Mouse (Mus musculus): ENCODE measurements around the gene Psmb6. TPM values are rescaled to one million over a fixed set of nuclear protein-coding genes. Genes with fewer than 3 reads are reported as not detected.
A peak's percentile ranks its signal among the peaks of the same experiment; 100 is the strongest.

Gene Psmb6
- 385 and 389 TPM in 2 replicates for polyA plus RNA-seq (2012; rRNA removed)

- H3K36me3 ChIP-seq (ENCODE audit: control insufficient read depth, insufficient read depth, low read length), result no peaks in the 10 kb centered on the region
- no peaks in the 10 kb centered on the region for H3K27me3 ChIP-seq (ENCODE audit: control insufficient read depth, insufficient read depth, low read length)
- H3K27ac ChIP-seq (ENCODE audit: control insufficient read depth, insufficient read depth, low read depth, low read length), result peak within 1 kb of the TSS; percentile 68; the same call in 1 of the 2 replicates
- peaks cover 7% of the 10 kb centered on the region for H3K4me1 ChIP-seq (ENCODE audit: control insufficient read depth, insufficient read depth, low read length)
- no peak for TF ChIP-seq CTCF (IDR thresholded peaks at IDR 0.05; ENCODE audit: control insufficient read depth, insufficient read depth, insufficient replicate concordance, low read depth, low read length)
- TF ChIP-seq POLR2A (IDR thresholded peaks at IDR 0.05; ENCODE audit: control insufficient read depth, low read depth, low read length), result peak; percentile 86
- H3K4me3 ChIP-seq (ENCODE audit: control insufficient read depth, low read depth, low read length), result peak within 1 kb of the TSS; percentile 91
These were observed at the start of gene Psmb6 for GRCm38 (mm10) chr11:70525184-70525678. Psmb6 (plus strand) TSS chr11:70525367.

GRCm38 (mm10) chr11:70485498-70485897 lies 39.7 kb upstream of the Psmb6 start:
- no peak overlapping the region for H3K27ac ChIP-seq (ENCODE audit: control insufficient read depth, insufficient read depth, low read depth, low read length)
- no peaks in the 10 kb centered on the region for H3K4me1 ChIP-seq (ENCODE audit: control insufficient read depth, insufficient read depth, low read length)
- H3K27me3 ChIP-seq (ENCODE audit: control insufficient read depth, insufficient read depth, low read length), result no peaks in the 10 kb centered on the region
- H3K4me3 ChIP-seq (ENCODE audit: control insufficient read depth, low read depth, low read length), result no peak overlapping the region
- no peaks in the 10 kb centered on the region for H3K36me3 ChIP-seq (ENCODE audit: control insufficient read depth, insufficient read depth, low read length)
- TF ChIP-seq POLR2A (IDR thresholded peaks at IDR 0.05; ENCODE audit: control insufficient read depth, low read depth, low read length) (no peak), CTCF (IDR thresholded peaks at IDR 0.05; ENCODE audit: control insufficient read depth, insufficient read depth, insufficient replicate concordance, low read depth, low read length) (no peak)

- H3K4me3 ChIP-seq (ENCODE audit: control insufficient read depth, low read depth, low read length), result no peak overlapping the region
- H3K27me3 ChIP-seq (ENCODE audit: control insufficient read depth, insufficient read depth, low read length), result no peaks in the 10 kb centered on the region
- no peaks in the 10 kb centered on the region for H3K4me1 ChIP-seq (ENCODE audit: control insufficient read depth, insufficient read depth, low read length)
- TF ChIP-seq CTCF (IDR thresholded peaks at IDR 0.05; ENCODE audit: control insufficient read depth, insufficient read depth, insufficient replicate concordance, low read depth, low read length), result no peak
- TF ChIP-seq POLR2A (IDR thresholded peaks at IDR 0.05; ENCODE audit: control insufficient read depth, low read depth, low read length), result no peak
- H3K36me3 ChIP-seq (ENCODE audit: control insufficient read depth, insufficient read depth, low read length), result no peaks in the 10 kb centered on the region
- no peak overlapping the region for H3K27ac ChIP-seq (ENCODE audit: control insufficient read depth, insufficient read depth, low read depth, low read length)
These were observed 37.4 kb upstream of the Psmb6 start for GRCm38 (mm10) chr11:70487816-70488215.

GRCm38 (mm10) chr11:70489138-70489537 lies 36.0 kb upstream of the Psmb6 start:
- TF ChIP-seq CTCF (IDR thresholded peaks at IDR 0.05; ENCODE audit: control insufficient read depth, insufficient read depth, insufficient replicate concordance, low read depth, low read length) (no peak), POLR2A (IDR thresholded peaks at IDR 0.05; ENCODE audit: control insufficient read depth, low read depth, low read length) (no peak)
- Histone ChIP-seq H3K4me3 (ENCODE audit: control insufficient read depth, low read depth, low read length) (no peak overlapping the region), H3K27me3 (ENCODE audit: control insufficient read depth, insufficient read depth, low read length) (no peaks in the 10 kb centered on the region), H3K36me3 (ENCODE audit: control insufficient read depth, insufficient read depth, low read length) (no peaks in the 10 kb centered on the region), H3K4me1 (ENCODE audit: control insufficient read depth, insufficient read depth, low read length) (no peaks in the 10 kb centered on the region), H3K27ac (ENCODE audit: control insufficient read depth, insufficient read depth, low read depth, low read length) (peak overlapping the region; percentile 68)

- Histone ChIP-seq H3K27me3 (ENCODE audit: control insufficient read depth, insufficient read depth, low read length) (no peaks in the 10 kb centered on the region), H3K4me1 (ENCODE audit: control insufficient read depth, insufficient read depth, low read length) (no peaks in the 10 kb centered on the region), H3K27ac (ENCODE audit: control insufficient read depth, insufficient read depth, low read depth, low read length) (peak overlapping the region; percentile 68), H3K36me3 (ENCODE audit: control insufficient read depth, insufficient read depth, low read length) (no peaks in the 10 kb centered on the region), H3K4me3 (ENCODE audit: control insufficient read depth, low read depth, low read length) (no peak overlapping the region)
- no peak for TF ChIP-seq CTCF (IDR thresholded peaks at IDR 0.05; ENCODE audit: control insufficient read depth, insufficient read depth, insufficient replicate concordance, low read depth, low read length)
- no peak for TF ChIP-seq POLR2A (IDR thresholded peaks at IDR 0.05; ENCODE audit: control insufficient read depth, low read depth, low read length)
These were observed 35.5 kb upstream of the Psmb6 start for GRCm38 (mm10) chr11:70489684-70490083.

GRCm38 (mm10) chr11:70499566-70500475 lies 25.3 kb upstream of the Psmb6 start:
- Histone ChIP-seq H3K27me3 (ENCODE audit: control insufficient read depth, insufficient read depth, low read length) (no peaks in the 10 kb centered on the region), H3K4me3 (ENCODE audit: control insufficient read depth, low read depth, low read length) (no peak overlapping the region), H3K4me1 (ENCODE audit: control insufficient read depth, insufficient read depth, low read length) (no peaks in the 10 kb centered on the region; the same call in 1 of the 2 replicates), H3K27ac (ENCODE audit: control insufficient read depth, insufficient read depth, low read depth, low read length) (no peak overlapping the region), H3K36me3 (ENCODE audit: control insufficient read depth, insufficient read depth, low read length) (no peaks in the 10 kb centered on the region)
- TF ChIP-seq CTCF (IDR thresholded peaks at IDR 0.05; ENCODE audit: control insufficient read depth, insufficient read depth, insufficient replicate concordance, low read depth, low read length) (no peak), POLR2A (IDR thresholded peaks at IDR 0.05; ENCODE audit: control insufficient read depth, low read depth, low read length) (no peak)

- Histone ChIP-seq H3K4me1 (ENCODE audit: control insufficient read depth, insufficient read depth, low read length) (peaks cover 3% of the 10 kb centered on the region; the same call in 1 of the 2 replicates), H3K27ac (ENCODE audit: control insufficient read depth, insufficient read depth, low read depth, low read length) (no peak overlapping the region), H3K36me3 (ENCODE audit: control insufficient read depth, insufficient read depth, low read length) (no peaks in the 10 kb centered on the region), H3K27me3 (ENCODE audit: control insufficient read depth, insufficient read depth, low read length) (no peaks in the 10 kb centered on the region), H3K4me3 (ENCODE audit: control insufficient read depth, low read depth, low read length) (no peak overlapping the region)
- TF ChIP-seq CTCF (IDR thresholded peaks at IDR 0.05; ENCODE audit: control insufficient read depth, insufficient read depth, insufficient replicate concordance, low read depth, low read length) (no peak), POLR2A (IDR thresholded peaks at IDR 0.05; ENCODE audit: control insufficient read depth, low read depth, low read length) (no peak)
These were observed 24.7 kb upstream of the Psmb6 start for GRCm38 (mm10) chr11:70500476-70500812.

All from testis, adult 2 months (tissue).